Mouse (Mus musculus) neural tube, embryonic 11.5 days (tissue): ENCODE results near the gene Rfc5. TPM values are rescaled to one million over a fixed set of nuclear protein-coding genes. Genes with fewer than 3 reads are reported as not detected.
"Not testable (repeated sequence)": the region's sequence is repeated elsewhere in the genome, so short reads cannot be mapped to it uniquely, and the experiment has no call there.

Source experiments
- ATAC-seq: fragments of 200-750 bp; cut with Nextera tagmentation; 2 replicates; pipeline ENCODE4 v1.8.0; 2017; ENCODE audit warnings: moderate number of reproducible peaks, mild to moderate bottlenecking, moderate TSS enrichment, moderate library complexity; ENCODE audit not compliant: insufficient read depth, low FRiP score, low TSS enrichment
- DNase-seq: peaks from one replicate; pipeline ENCODE4 v3.0.0-alpha.2; 2015; ENCODE audit warnings: low spot score
- H3K27ac ChIP-seq: fragments of 300-500 bp; sonication (generic); 2 replicates; pipeline ENCODE4 v1.5.1; 2014; ENCODE audit warnings: low read depth, mild to moderate bottlenecking, low read length
- H3K27me3 ChIP-seq: fragments of 300-500 bp; sonication (generic); 2 replicates; pipeline ENCODE4 v1.6.1; 2014; ENCODE audit warnings: mild to moderate bottlenecking, low read length, mixed read lengths; ENCODE audit not compliant: control insufficient read depth, insufficient read depth
- H3K36me3 ChIP-seq: fragments of 300-500 bp; sonication (generic); 2 replicates; pipeline ENCODE4 v1.6.1; 2014; ENCODE audit warnings: mild to moderate bottlenecking, low read length, moderate library complexity, mixed read lengths; ENCODE audit not compliant: control insufficient read depth, insufficient read depth
- H3K4me1 ChIP-seq: fragments of 300-500 bp; sonication (generic); 2 replicates; pipeline ENCODE4 v1.6.1; 2014; ENCODE audit warnings: low read length, mixed read lengths; ENCODE audit not compliant: control insufficient read depth, insufficient read depth
- H3K4me2 ChIP-seq: fragments of 300-500 bp; sonication (generic); 2 replicates; pipeline ENCODE4 v1.6.1; 2014; ENCODE audit warnings: low read depth, mild to moderate bottlenecking, moderate library complexity
- H3K4me3 ChIP-seq: fragments of 300-500 bp; sonication (generic); 2 replicates; pipeline ENCODE4 v1.5.1; 2014; ENCODE audit warnings: low read depth, low read length
- H3K9ac ChIP-seq: fragments of 300-500 bp; sonication (generic); 2 replicates; pipeline ENCODE4 v1.6.1; 2014; ENCODE audit warnings: mild to moderate bottlenecking, low read length
- H3K9me3 ChIP-seq: fragments of 300-500 bp; sonication (generic); 2 replicates; pipeline ENCODE4 v1.6.1; 2016; ENCODE audit warnings: low read length; ENCODE audit not compliant: control insufficient read depth
- WGBS: fragments of 180-500 bp; shearing (Covaris S2); extraction: QIAGEN DNeasy Blood & Tissue Kit; methylation state at CpG from one replicate; pipeline ENCODE4 v1.1.7; 2014; 5-methylcytosine and 5-hydroxymethylcytosine counted together
- polyA plus RNA-seq: library from polyadenylated mRNA; unstranded; fragments of >200 nt; fragmentation: Nextera tagmentation; extraction: Ambion mirVana; gene quantifications from 2 replicates; pipeline ENCODE4 v1.2.1, GENCODE M21; 2014

Gene Rfc5
- polyA plus RNA-seq, 1 experiment from 2014 or later, result 90.2 TPM

DNA sequence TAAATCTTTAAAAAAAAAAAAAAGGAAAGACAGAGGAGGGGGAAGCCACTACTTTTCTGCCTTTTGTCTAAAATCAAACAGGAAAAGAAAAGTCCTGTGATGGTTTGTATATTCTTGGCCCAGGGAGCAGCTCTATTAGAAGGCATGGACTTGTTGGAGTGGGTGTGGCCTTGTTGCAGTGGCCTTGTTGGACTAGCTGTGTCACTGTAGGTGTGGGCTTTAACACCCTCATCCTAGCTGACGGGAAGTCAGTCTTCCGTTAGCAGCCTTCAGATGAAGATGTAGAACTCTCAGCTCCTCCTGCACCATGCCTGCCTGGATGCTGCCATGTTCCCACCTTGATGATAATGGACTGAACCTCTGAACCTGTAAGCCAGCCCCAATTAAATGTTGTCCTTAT lies 15.8 kb upstream of the Rfc5 start:
- not testable (repeated sequence) for ATAC-seq, H3K4me3 ChIP-seq, DNase-seq, H3K27me3 ChIP-seq, H3K4me1 ChIP-seq, H3K9ac ChIP-seq, H3K4me2 ChIP-seq, H3K36me3 ChIP-seq, H3K27ac ChIP-seq, H3K9me3 ChIP-seq
- WGBS, result 76% methylated on average over 2 of the region's 2 CpGs

DNA sequence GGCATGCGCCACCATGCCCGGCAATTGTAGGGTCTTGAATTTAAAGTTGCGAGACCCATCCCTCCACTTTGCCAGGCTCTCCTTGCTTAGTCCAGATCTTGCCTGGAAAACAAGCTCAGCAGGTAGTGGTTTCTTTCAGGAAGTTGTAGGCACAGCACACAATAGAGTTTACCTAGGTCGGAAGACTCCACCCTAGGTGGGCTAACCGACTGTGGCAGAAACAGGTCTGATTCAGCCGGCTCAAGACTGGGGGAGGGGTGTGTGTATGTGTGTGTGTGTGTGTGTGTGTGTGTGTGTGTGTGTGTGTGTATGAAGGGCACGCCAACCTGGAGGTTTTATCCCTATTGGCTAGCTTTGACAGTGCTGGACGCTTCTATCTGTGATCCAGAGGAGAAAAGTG lies 14.8 kb upstream of the Rfc5 start:
- Histone ChIP-seq H3K4me3 (no peak overlapping the region), H3K9ac (no peak overlapping the region), H3K27ac (no peak overlapping the region), H3K4me2 (no peak overlapping the region), H3K4me1 (no peaks in the 10 kb centered on the region), H3K36me3 (no peaks in the 10 kb centered on the region), H3K27me3 (no peaks in the 10 kb centered on the region), H3K9me3 (no peaks in the 10 kb centered on the region)
- DNase-seq (no peak), ATAC-seq (no peak)
- 93% methylated on average over 8 of the region's 8 CpGs for WGBS

DNA sequence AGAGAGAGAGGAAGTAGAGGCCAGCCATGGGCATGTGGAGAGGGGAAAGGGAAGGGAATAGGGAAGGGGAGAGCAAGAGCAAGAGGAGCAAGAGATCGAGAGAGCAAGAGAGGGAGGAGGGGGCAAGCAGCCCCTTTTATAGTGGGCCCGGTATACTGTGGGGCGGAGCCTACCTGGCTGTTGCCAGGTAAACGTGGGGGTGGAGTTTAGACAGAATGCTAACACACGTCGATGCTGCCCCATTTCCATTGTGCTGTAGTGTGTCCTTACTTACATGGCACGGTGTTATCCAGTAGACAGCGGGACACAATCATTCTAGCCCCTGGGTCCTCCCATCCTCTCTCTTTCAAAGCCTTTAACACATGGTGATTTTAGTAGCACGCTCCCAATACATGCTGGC lies 10.4 kb upstream of the Rfc5 start:
- H3K9ac ChIP-seq, result no peak overlapping the region
- DNase-seq (no peak), ATAC-seq (no peak)
- no peak overlapping the region for H3K27ac ChIP-seq
- no peak overlapping the region for H3K4me2 ChIP-seq
- H3K4me1 ChIP-seq, result no peaks in the 10 kb centered on the region
- H3K4me3 ChIP-seq, result no peak overlapping the region
- H3K9me3 ChIP-seq, result no peaks in the 10 kb centered on the region
- H3K36me3 ChIP-seq, result no peaks in the 10 kb centered on the region
- H3K27me3 ChIP-seq, result no peaks in the 10 kb centered on the region
- 71% methylated on average over 9 of the region's 9 CpGs for WGBS

DNA sequence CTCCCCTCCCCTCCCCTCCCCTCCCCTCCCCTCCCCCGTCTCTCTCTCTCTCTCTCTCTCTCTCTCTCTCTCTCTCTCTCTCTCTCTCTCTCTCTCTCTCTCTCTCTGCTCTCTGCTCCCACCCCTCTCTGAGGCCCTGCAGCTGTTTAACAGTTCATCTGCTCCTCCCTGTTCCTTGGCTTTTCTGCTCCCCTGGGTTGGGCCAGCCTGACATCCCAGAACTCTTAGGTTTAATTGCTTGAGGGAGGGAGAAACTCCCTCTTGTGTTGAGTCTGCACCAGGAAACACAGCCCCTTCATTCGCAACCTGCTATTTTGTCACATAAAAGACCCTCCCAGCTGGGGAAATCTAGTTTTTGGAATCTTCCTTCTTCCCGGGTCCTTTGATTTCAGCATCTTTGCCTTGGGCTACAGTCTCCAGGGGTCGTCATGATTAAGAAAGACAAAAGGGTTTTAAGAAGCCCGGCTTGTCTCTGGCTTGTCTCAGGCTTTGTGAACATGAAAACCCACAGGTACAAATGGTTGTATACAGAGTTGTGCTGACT lies 9.2 kb upstream of the Rfc5 start:
- no peak for DNase-seq
- no peak overlapping the region for H3K4me3 ChIP-seq
- H3K9ac ChIP-seq, result no peak overlapping the region
- H3K4me2 ChIP-seq, result no peak overlapping the region
- no peaks in the 10 kb centered on the region for H3K27me3 ChIP-seq
- H3K27ac ChIP-seq, result no peak overlapping the region
- 29% methylated on average over 4 of the region's 5 CpGs for WGBS
- no peaks in the 10 kb centered on the region for H3K36me3 ChIP-seq
- no peak for ATAC-seq
- no peaks in the 10 kb centered on the region for H3K9me3 ChIP-seq
- no peaks in the 10 kb centered on the region for H3K4me1 ChIP-seq

DNA sequence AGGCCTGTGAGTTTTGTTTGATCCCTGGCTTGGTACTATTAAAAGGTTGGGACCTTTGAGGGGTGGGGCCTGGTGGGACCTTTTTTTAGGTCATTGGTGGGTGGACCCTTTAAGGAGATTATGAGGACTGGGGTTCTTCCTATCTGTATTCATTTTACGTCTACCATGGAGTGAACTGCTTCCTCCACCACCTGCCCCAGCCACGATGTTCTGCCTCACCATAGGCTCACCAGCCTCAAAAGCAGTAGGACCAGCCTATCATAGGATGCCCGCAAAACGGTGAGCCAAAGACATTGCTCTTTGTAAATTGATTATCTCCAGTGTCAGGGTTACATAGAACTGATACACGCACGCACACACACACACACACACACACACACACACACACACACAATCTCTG lies 8.5 kb upstream of the Rfc5 start:
- no peak overlapping the region for H3K4me2 ChIP-seq
- no peaks in the 10 kb centered on the region for H3K4me1 ChIP-seq
- ATAC-seq, result no peak
- no peak for DNase-seq
- H3K4me3 ChIP-seq, result no peak overlapping the region
- H3K9ac ChIP-seq, result no peak overlapping the region
- no peaks in the 10 kb centered on the region for H3K9me3 ChIP-seq
- WGBS, result 80% methylated on average over 6 of the region's 6 CpGs
- no peaks in the 10 kb centered on the region for H3K27me3 ChIP-seq
- H3K36me3 ChIP-seq, result no peaks in the 10 kb centered on the region
- no peak overlapping the region for H3K27ac ChIP-seq

DNA sequence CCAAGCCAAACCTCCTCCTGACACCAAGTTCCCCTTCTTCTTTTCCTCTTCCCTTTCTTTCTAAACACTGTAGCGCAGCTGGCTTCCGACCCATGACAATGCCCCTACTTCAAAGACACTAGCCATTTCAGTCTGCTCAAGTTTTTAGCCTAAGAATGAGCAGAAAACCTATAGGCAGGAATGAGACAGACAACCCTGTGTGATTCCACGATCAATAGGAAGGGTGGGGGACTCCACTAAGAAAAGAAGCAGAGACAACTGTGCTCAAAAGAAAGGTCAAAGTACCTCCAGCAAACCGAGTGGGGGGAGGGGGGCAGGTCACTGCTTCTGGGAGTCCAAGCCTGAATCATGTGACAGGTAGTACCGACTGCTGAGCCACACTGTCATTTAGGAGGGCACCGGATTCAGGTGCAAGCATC lies 7.8 kb upstream of the Rfc5 start:
- Histone ChIP-seq H3K36me3 (no peaks in the 10 kb centered on the region), H3K4me1 (no peaks in the 10 kb centered on the region), H3K9me3 (no peaks in the 10 kb centered on the region), H3K4me3 (no peak overlapping the region), H3K9ac (no peak overlapping the region), H3K27me3 (no peaks in the 10 kb centered on the region), H3K27ac (no peak overlapping the region), H3K4me2 (no peak overlapping the region)
- 68% methylated on average over 6 of the region's 6 CpGs for WGBS
- DNase-seq, result no peak
- no peak for ATAC-seq

DNA sequence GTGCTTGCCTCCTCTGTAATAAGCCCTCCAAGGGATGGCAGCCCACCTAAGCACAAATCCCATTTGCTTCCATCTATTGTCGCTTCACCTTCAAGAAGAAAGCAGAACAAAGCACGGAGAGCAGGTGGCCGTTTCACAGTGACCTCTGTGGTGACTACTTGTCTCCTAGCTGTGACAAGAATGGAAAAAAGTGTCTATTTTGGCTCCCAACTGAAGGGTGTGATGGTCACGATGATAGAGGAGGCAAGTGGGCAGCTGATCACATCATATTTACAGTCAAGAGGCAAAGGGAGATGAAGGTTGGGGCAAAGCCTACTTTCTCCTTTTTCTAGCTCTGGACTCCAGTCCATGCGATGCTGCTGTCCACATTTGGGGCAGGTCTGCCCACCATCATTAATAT lies 7.0 kb upstream of the Rfc5 start:
- Histone ChIP-seq H3K4me1 (no peaks in the 10 kb centered on the region), H3K36me3 (no peaks in the 10 kb centered on the region), H3K27me3 (no peaks in the 10 kb centered on the region), H3K27ac (no peak overlapping the region), H3K4me3 (no peak overlapping the region), H3K9me3 (no peaks in the 10 kb centered on the region), H3K4me2 (no peak overlapping the region), H3K9ac (no peak overlapping the region)
- DNase-seq, result no peak
- 87% methylated on average over 5 of the region's 5 CpGs for WGBS
- no peak for ATAC-seq

DNA sequence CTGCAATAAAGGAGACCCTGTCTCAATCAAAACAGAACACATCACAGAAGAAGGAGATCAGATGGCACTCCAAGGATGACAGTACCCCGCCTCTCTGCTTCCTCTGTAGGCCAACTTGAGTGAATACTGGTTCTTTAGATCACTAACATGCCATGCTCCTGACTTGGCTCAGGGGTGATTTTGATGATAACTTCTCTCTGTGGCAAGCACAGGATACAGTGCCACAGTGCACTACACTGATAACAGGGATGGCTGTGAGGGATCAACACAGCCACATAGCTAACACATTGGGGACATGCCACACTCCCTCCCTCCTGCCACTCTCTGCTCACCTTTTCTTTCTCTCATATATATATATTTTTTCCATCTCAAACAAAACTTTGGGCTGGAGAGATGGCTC lies 2.0 kb upstream of the Rfc5 start:
- Histone ChIP-seq H3K4me3 (no peak overlapping the region), H3K36me3 (no peaks in the 10 kb centered on the region), H3K27ac (no peak overlapping the region), H3K4me1 (peaks cover 8% of the 10 kb centered on the region), H3K9me3 (no peaks in the 10 kb centered on the region), H3K27me3 (no peaks in the 10 kb centered on the region), H3K9ac (no peak overlapping the region), H3K4me2 (no peak overlapping the region)
- DNase-seq (no peak), ATAC-seq (no peak)
- 92% methylated on average over 1 of the region's 1 CpGs for WGBS

DNA sequence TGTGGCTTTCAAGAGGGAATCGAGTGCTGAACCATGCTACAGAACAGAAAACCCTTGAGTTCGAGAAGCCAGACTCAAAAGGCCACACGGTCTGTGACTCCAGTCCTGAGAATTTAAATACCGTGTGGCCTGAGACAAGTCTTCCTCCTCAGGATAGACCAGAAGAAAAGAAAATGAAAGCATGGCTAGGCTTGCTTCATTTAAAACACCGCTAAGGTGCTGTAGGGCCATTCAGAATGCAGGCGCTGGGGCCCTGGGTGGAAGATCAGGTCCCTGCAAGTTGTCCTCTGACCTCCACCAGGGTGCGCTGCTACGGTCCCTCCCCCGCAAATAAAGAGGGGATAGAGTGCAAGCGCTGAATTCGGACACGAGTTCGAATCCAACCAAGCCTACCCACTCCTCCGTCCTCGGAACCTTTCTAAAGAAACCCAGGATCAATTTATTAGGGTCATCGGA lies 523 bp downstream of the Rfc5 start:
- Histone ChIP-seq H3K9me3 (no peaks in the 10 kb centered on the region), H3K4me1 (peaks cover 8% of the 10 kb centered on the region), H3K27ac (peak overlapping the region; percentile 65; the same call in 1 of the 2 replicates), H3K4me3 (peak overlapping the region; percentile 78), H3K36me3 (no peaks in the 10 kb centered on the region), H3K9ac (peak overlapping the region; percentile 88), H3K4me2 (peak overlapping the region; percentile 70), H3K27me3 (no peaks in the 10 kb centered on the region)
- ATAC-seq (peak; percentile 35; the same call in 1 of the 2 replicates), DNase-seq (peak; percentile 64)
- WGBS, result 13% methylated on average over 16 of the region's 16 CpGs
